Mouse (Mus musculus) spleen, postnatal 14 days (tissue): Measurements from ENCODE around the gene Has1.

Source experiments
- DNase-seq, 2 experiments: peaks; one replicate each; pipeline ENCODE4 v3.0.0; 2021 to 2022; ENCODE audit warnings: low spot score in 2 of 2

Has1 gene

GRCm38 (mm10) chr17:17855064-17855838, at the start of gene Has1:
Gene Has1, minus strand, starts transcription at chr17:17855205.
- no peak for DNase-seq

- no peak for DNase-seq
Observed at GRCm38 (mm10) chr17:17900768-17901167, 45.8 kb upstream of the Has1 start.

GRCm38 (mm10) chr17:17899268-17899667, 44.3 kb upstream of the Has1 start:
- no peak for DNase-seq

- DNase-seq: no peak
Observed at GRCm38 (mm10) chr17:17896039-17896438, 41.0 kb upstream of the Has1 start.

- DNase-seq: no peak
Observed at GRCm38 (mm10) chr17:17889732-17890425, 34.9 kb upstream of the Has1 start.

- DNase-seq: no peak
Observed at GRCm38 (mm10) chr17:17887774-17888248, 32.8 kb upstream of the Has1 start, which contains the start of the genes Fpr2 and Fpr3. Gene Fpr2, plus strand, starts transcription at chr17:17887824. Gene Fpr3, plus strand, starts transcription at chr17:17887852.

GRCm38 (mm10) chr17:17883840-17884239, 28.8 kb upstream of the Has1 start, which contains the start of gene Fpr1:
Gene Fpr1, minus strand, starts transcription at chr17:17883940.
- DNase-seq: no peak

GRCm38 (mm10) chr17:17882672-17883071, 27.7 kb upstream of the Has1 start:
- DNase-seq: no peak

- DNase-seq: no peak
Observed at GRCm38 (mm10) chr17:17879347-17879746, 24.3 kb upstream of the Has1 start.

GRCm38 (mm10) chr17:17871697-17872096, 16.7 kb upstream of the Has1 start:
- DNase-seq: no peak

- DNase-seq: no peak
Observed at GRCm38 (mm10) chr17:17870892-17871550, 16.0 kb upstream of the Has1 start.

- no peak for DNase-seq
Observed at GRCm38 (mm10) chr17:17866801-17867469, 11.9 kb upstream of the Has1 start.

- DNase-seq: no peak
Observed at GRCm38 (mm10) chr17:17865168-17865567, 10.2 kb upstream of the Has1 start.

- DNase-seq: no peak
Observed at GRCm38 (mm10) chr17:17862360-17862759, 7.4 kb upstream of the Has1 start.

GRCm38 (mm10) chr17:17860110-17860509, 5.1 kb upstream of the Has1 start:
- DNase-seq: no peak

GRCm38 (mm10) chr17:17857446-17857845, 2.4 kb upstream of the Has1 start:
- no peak for DNase-seq

GRCm38 (mm10) chr17:17856612-17857011, 1.6 kb upstream of the Has1 start:
- DNase-seq: no peak

- DNase-seq: no peak
Observed at GRCm38 (mm10) chr17:17849906-17850712, 4.9 kb downstream of the Has1 start.

- no peak for DNase-seq
Observed at GRCm38 (mm10) chr17:17848988-17849387, 6.0 kb downstream of the Has1 start.

GRCm38 (mm10) chr17:17845187-17846027, 9.6 kb downstream of the Has1 start:
- DNase-seq: no peak
